Mouse (Mus musculus) CH12.LX (cell line): Measurements from ENCODE around the gene Gch1. TPM values are rescaled to one million over a fixed set of nuclear protein-coding genes. Genes with fewer than 3 reads are reported as not detected.

ENCODE experiments used
- DNase-seq: peaks from one replicate; pipeline ENCODE4 v3.0.0-alpha.2; 2013; ENCODE audit errors: extremely low read depth
- H3K27ac ChIP-seq: 2 replicates; pipeline ENCODE4 v1.5.1; 2012; ENCODE audit warnings: low read depth, mild to moderate bottlenecking, control low read depth, moderate library complexity; ENCODE audit not compliant: insufficient read depth
- H3K27me3 ChIP-seq: replicated peaks from 2 replicates; pipeline ENCODE3; 2012; ENCODE audit warnings: inconsistent platforms
- H3K36me3 ChIP-seq, 2 experiments: replicated peaks in 1 of 2; 2 replicates each; pipeline versions ENCODE3 to v1.6.1; 2012; ENCODE audit warnings: inconsistent platforms in 1 of 2, low read length in 1 of 2, mild to moderate bottlenecking in 1 of 2, mixed read lengths in 1 of 2, moderate library complexity in 1 of 2; ENCODE audit not compliant: control insufficient read depth in 1 of 2, insufficient read depth in 1 of 2
- H3K4me1 ChIP-seq, 2 experiments: 2 replicates each; pipeline ENCODE4 v1.6.1; 2012; ENCODE audit warnings: inconsistent platforms in 1 of 2, moderate library complexity in 1 of 2; ENCODE audit not compliant: insufficient read depth in 2 of 2, control insufficient read depth in 1 of 2
- H3K4me2 ChIP-seq: 2 replicates; pipeline ENCODE4 v1.6.1; 2012; ENCODE audit warnings: low read depth, mild to moderate bottlenecking, control low read depth; ENCODE audit not compliant: poor library complexity, insufficient read depth, severe bottlenecking
- H3K4me3 ChIP-seq, 3 experiments: fragments of 150-350 bp in 1 of 3; sonication (generic) in 1 of 3; replicated peaks in 1 of 3; 2 replicates each; pipeline versions ENCODE3 to v1.5.1; 2011 to 2012; ENCODE audit warnings: low read depth in 2 of 3, low read length in 2 of 3, mild to moderate bottlenecking in 2 of 3, moderate library complexity in 2 of 3, control low read depth in 1 of 3, improper control_type of control experiment in 1 of 3, inconsistent platforms in 1 of 3, mixed read lengths in 1 of 3; ENCODE audit not compliant: poor library complexity in 1 of 3
- H3K79me2 ChIP-seq: replicated peaks from 2 replicates; pipeline ENCODE4 v1.6.1; 2012; ENCODE audit warnings: mild to moderate bottlenecking, moderate library complexity; ENCODE audit not compliant: control insufficient read depth, poor library complexity, insufficient read depth, severe bottlenecking; ENCODE audit errors: extremely low read depth
- H3K9ac ChIP-seq: 2 replicates; pipeline ENCODE4 v1.6.1; 2012; ENCODE audit warnings: low read depth, mild to moderate bottlenecking, control low read depth, moderate library complexity; ENCODE audit not compliant: insufficient read depth
- H3K9me3 ChIP-seq: replicated peaks from 2 replicates; pipeline ENCODE3; 2012; ENCODE audit warnings: low read length, inconsistent platforms, mixed read lengths
- BHLHE40 ChIP-seq: IDR thresholded peaks from 2 replicates; pipeline ENCODE4 v1.6.1; 2011; ENCODE audit warnings: mild to moderate bottlenecking, low read depth, low read length, improper control_type of control experiment
- CHD1 ChIP-seq: IDR thresholded peaks from 2 replicates; pipeline ENCODE4 v1.6.1; 2012; ENCODE audit warnings: low read depth, low read length, improper control_type of control experiment, inconsistent platforms
- CHD2 ChIP-seq: IDR thresholded peaks from 2 replicates; pipeline ENCODE4 v1.6.1; 2011; ENCODE audit warnings: low read length, improper control_type of control experiment
- E2F4 ChIP-seq: IDR thresholded peaks from 2 replicates; pipeline ENCODE4 v1.6.1; 2011; ENCODE audit warnings: low read depth, low read length, improper control_type of control experiment; ENCODE audit not compliant: insufficient replicate concordance
- ELF1 ChIP-seq: IDR thresholded peaks from 2 replicates; pipeline ENCODE4 v1.6.1; 2014; ENCODE audit warnings: low read depth, mild to moderate bottlenecking, inconsistent platforms, low read length, improper control_type of control experiment
- EP300 ChIP-seq: IDR thresholded peaks from 2 replicates; pipeline ENCODE4 v1.6.1; 2011; ENCODE audit warnings: low read length, improper control_type of control experiment
- ETS1 ChIP-seq: conservative IDR thresholded peaks from 2 replicates; pipeline ENCODE4 v1.6.1; 2012; ENCODE audit warnings: low read depth, mild to moderate bottlenecking, inconsistent platforms, low read length, improper control_type of control experiment, moderate library complexity
- GABPA ChIP-seq: IDR thresholded peaks from 2 replicates; pipeline ENCODE4 v1.6.1; 2012; ENCODE audit warnings: low read depth, low read length, improper control_type of control experiment, inconsistent platforms; ENCODE audit not compliant: insufficient replicate concordance
- HCFC1 ChIP-seq: IDR thresholded peaks from 2 replicates; pipeline ENCODE4 v1.6.1; 2012; ENCODE audit warnings: low read depth, mild to moderate bottlenecking, inconsistent platforms, low read length, improper control_type of control experiment
- IRF4 ChIP-seq: IDR thresholded peaks from 2 replicates; pipeline ENCODE4 v1.6.1; 2014; ENCODE audit warnings: low read depth, mild to moderate bottlenecking, inconsistent platforms, low read length, improper control_type of control experiment
- JUN ChIP-seq: IDR thresholded peaks from 2 replicates; pipeline ENCODE4 v1.6.1; 2011; ENCODE audit warnings: low read depth, mild to moderate bottlenecking, low read length, improper control_type of control experiment, moderate library complexity; ENCODE audit not compliant: insufficient read depth
- JUND ChIP-seq: conservative IDR thresholded peaks from 2 replicates; pipeline ENCODE4 v1.6.1; 2011; ENCODE audit warnings: low read depth, low read length, improper control_type of control experiment
- MAFK ChIP-seq: IDR thresholded peaks from 2 replicates; pipeline ENCODE4 v1.6.1; 2011; ENCODE audit warnings: low read length, improper control_type of control experiment; ENCODE audit not compliant: insufficient replicate concordance
- MAX ChIP-seq: IDR thresholded peaks from 2 replicates; pipeline ENCODE4 v1.6.1; 2011; ENCODE audit warnings: low read length, improper control_type of control experiment
- MAZ ChIP-seq: IDR thresholded peaks from 2 replicates; pipeline ENCODE4 v1.6.1; 2012; ENCODE audit warnings: low read depth, mild to moderate bottlenecking, inconsistent platforms, low read length, improper control_type of control experiment, moderate library complexity
- MEF2A ChIP-seq: IDR thresholded peaks from 2 replicates; pipeline ENCODE4 v1.6.1; 2014; ENCODE audit warnings: low read depth, mild to moderate bottlenecking, inconsistent platforms, low read length, improper control_type of control experiment, borderline replicate concordance
- MXI1 ChIP-seq: IDR thresholded peaks from 2 replicates; pipeline ENCODE4 v1.6.1; 2011; ENCODE audit warnings: mild to moderate bottlenecking, low read depth, low read length, improper control_type of control experiment
- MYC ChIP-seq: IDR thresholded peaks from 2 replicates; pipeline ENCODE4 v1.6.1; 2011; ENCODE audit warnings: low read depth, mild to moderate bottlenecking, improper control_type of control experiment, low read length
- NRF1 ChIP-seq: IDR thresholded peaks from 2 replicates; pipeline ENCODE4 v1.6.1; 2014; ENCODE audit warnings: low read depth, mild to moderate bottlenecking, inconsistent platforms, low read length, improper control_type of control experiment, moderate library complexity
- PAX5 ChIP-seq: IDR thresholded peaks from 2 replicates; pipeline ENCODE4 v1.6.1; 2012; ENCODE audit warnings: low read length, inconsistent platforms, mixed read lengths
- RAD21 ChIP-seq: IDR thresholded peaks from 2 replicates; pipeline ENCODE4 v1.6.1; 2011; ENCODE audit warnings: low read depth, mild to moderate bottlenecking, low read length, improper control_type of control experiment, moderate library complexity
- RCOR1 ChIP-seq: conservative IDR thresholded peaks from 2 replicates; pipeline ENCODE4 v1.6.1; 2012; ENCODE audit warnings: low read depth, mild to moderate bottlenecking, inconsistent platforms, low read length, improper control_type of control experiment
- SMC3 ChIP-seq: IDR thresholded peaks from 2 replicates; pipeline ENCODE4 v1.6.1; 2011; ENCODE audit warnings: low read depth, low read length, improper control_type of control experiment
- TCF12 ChIP-seq: IDR thresholded peaks from 2 replicates; pipeline ENCODE4 v1.6.1; 2014; ENCODE audit warnings: low read depth, mild to moderate bottlenecking, inconsistent platforms, low read length, improper control_type of control experiment
- USF1 ChIP-seq: IDR thresholded peaks from 2 replicates; pipeline ENCODE4 v1.6.1; 2014; ENCODE audit warnings: low read depth, mild to moderate bottlenecking, inconsistent platforms, low read length, improper control_type of control experiment
- USF2 ChIP-seq: conservative IDR thresholded peaks from 2 replicates; pipeline ENCODE4 v1.6.1; 2011; ENCODE audit warnings: low read depth, low read length, improper control_type of control experiment
- ZC3H11A ChIP-seq: IDR thresholded peaks from 2 replicates; pipeline ENCODE4 v1.6.1; 2012; ENCODE audit warnings: low read depth, mild to moderate bottlenecking, inconsistent platforms, low read length, improper control_type of control experiment
- ZKSCAN1 ChIP-seq: IDR thresholded peaks from 2 replicates; pipeline ENCODE4 v1.6.1; 2012; ENCODE audit warnings: low read depth, inconsistent platforms, low read length, improper control_type of control experiment, borderline replicate concordance
- ZMIZ1 ChIP-seq: IDR thresholded peaks from 2 replicates; pipeline ENCODE4 v1.6.1; 2012; ENCODE audit warnings: low read depth, mild to moderate bottlenecking, inconsistent platforms, low read length, improper control_type of control experiment
- ZNF384 ChIP-seq: IDR thresholded peaks from 2 replicates; pipeline ENCODE4 v1.6.1; 2012; ENCODE audit warnings: low read depth, low read length, improper control_type of control experiment, inconsistent platforms
- dilution Hi-C: fragments of 300-500 bp; cut with MboI; formaldehyde crosslinking; loops from 2 replicates; pipeline ENCODE4 v1.14.3; 2020; ENCODE audit warnings: low sequenced_read_pairs; ENCODE audit not compliant: extremely low pct_unique_long_range_greater_than_20kb, extremely low pct_ligation_motif_present
- in situ Hi-C: fragments of 300-500 bp; cut with MboI; formaldehyde crosslinking; loops from 3 replicates; pipeline ENCODE4 v1.14.3; 2019; ENCODE audit warnings: low sequenced_read_pairs, low pct_ligation_motif_present, low pct_unique_long_range_greater_than_20kb, mixed read lengths
- polyA plus RNA-seq: library from polyadenylated mRNA; unstranded; fragments of >175 nt; gene quantifications from 2 replicates; pipeline ENCODE4 v1.2.1, GENCODE M21; 2012; ENCODE audit warnings: low read depth; ENCODE audit not compliant: insufficient read length
- total RNA-seq, 2 experiments: library from RNA; depleted of rRNA; stranded (reverse); fragments of 300-350 nt in 1 of 2; fragments of >200 nt in 1 of 2; gene quantifications; 2 replicates each; pipeline ENCODE4 v1.2.3; 2012 to 2014

Gch1 gene
- total and polyA plus RNA-seq, 3 experiments: 5.7 to 6.5 (median 5.7) TPM

- TF ChIP-seq NRF1 (no peak), BHLHE40 (no peak), RCOR1 (no peak), HCFC1 (no peak), MAFK (no peak), EP300 (no peak), USF2 (no peak), JUND (no peak), USF1 (no peak), MYC (no peak), SMC3 (no peak), MXI1 (no peak), MAX (no peak), ELF1 (no peak), MAZ (no peak), PAX5 (no peak), ZMIZ1 (no peak), E2F4 (no peak), TCF12 (no peak), CHD1 (no peak)
- DNase-seq: no peak
- Histone ChIP-seq H3K4me2 (no peak overlapping the region), H3K4me3 (no peak overlapping the region), H3K9ac (no peak overlapping the region), H3K27ac (no peak overlapping the region), H3K79me2 (no peaks in the 10 kb centered on the region), H3K9me3 (no peaks in the 10 kb centered on the region), H3K27me3 (no peaks in the 10 kb centered on the region), H3K4me1 (peaks cover 0 to 19% of the 10 kb centered on the region in 2 experiments; a peak in 2 of 4 replicates), H3K36me3 (no peaks in the 10 kb centered on the region)
- dilution Hi-C loops (no loop called here), in situ Hi-C loops (no loop called here)
Observed at GRCm38 (mm10) chr14:47191861-47192260, 2.6 kb upstream of the Gch1 start.

- no peak for DNase-seq
- no peaks in the 10 kb centered on the region for H3K36me3 ChIP-seq
- H3K4me2 ChIP-seq: no peak overlapping the region
- H3K4me3 ChIP-seq: no peak overlapping the region
- in situ Hi-C loops (no loop called here), dilution Hi-C loops (no loop called here)
- H3K79me2 ChIP-seq: no peaks in the 10 kb centered on the region
- H3K9ac ChIP-seq: no peak overlapping the region
- no peak overlapping the region for H3K27ac ChIP-seq
- H3K4me1 ChIP-seq: peaks cover 0 to 19% of the 10 kb centered on the region in 2 experiments; a peak in 2 of 4 replicates
- no peaks in the 10 kb centered on the region for H3K27me3 ChIP-seq
- H3K9me3 ChIP-seq: no peaks in the 10 kb centered on the region
- TF ChIP-seq ZC3H11A (no peak), SMC3 (no peak), CHD1 (no peak), ZKSCAN1 (no peak), ELF1 (no peak), GABPA (no peak), USF2 (no peak), HCFC1 (no peak), JUN (no peak), MEF2A (no peak), RCOR1 (no peak), RAD21 (no peak), ZNF384 (no peak), MAZ (no peak), IRF4 (no peak), ZMIZ1 (no peak), CHD2 (no peak), ETS1 (no peak)
Observed at GRCm38 (mm10) chr14:47190626-47191025, 1.4 kb upstream of the Gch1 start.
